Mouse (Mus musculus) lung, postnatal 0 days (tissue): ENCODE results near the gene Rad51. TPM values are rescaled to one million over a fixed set of nuclear protein-coding genes. Genes with fewer than 3 reads are reported as not detected.
A peak's percentile ranks its signal among the peaks of the same experiment; 100 is the strongest.

ENCODE experiments used
- ATAC-seq: fragments of 200-750 bp; cut with Nextera tagmentation; 2 replicates; pipeline ENCODE4 v1.8.0; 2017; ENCODE audit warnings: moderate library complexity
- DNase-seq: peaks from one replicate; pipeline ENCODE4 v3.0.0-alpha.2; 2016; ENCODE audit warnings: low spot score
- H3K27ac ChIP-seq: fragments of 300-500 bp; sonication (generic); 2 replicates; pipeline ENCODE4 v1.5.1; 2014; ENCODE audit warnings: antibody characterized with exemption, mild to moderate bottlenecking, low read length, mixed read lengths
- H3K27me3 ChIP-seq: fragments of 300-500 bp; sonication (generic); replicated peaks from 2 replicates; pipeline ENCODE4 v1.6.1; 2014; ENCODE audit warnings: low read length, mixed read lengths; ENCODE audit not compliant: insufficient read depth
- H3K36me3 ChIP-seq: fragments of 300-500 bp; sonication (generic); 2 replicates; pipeline ENCODE4 v1.6.1; 2014; ENCODE audit warnings: low read length, mixed read lengths; ENCODE audit not compliant: insufficient read depth
- H3K4me1 ChIP-seq: fragments of 300-500 bp; sonication (generic); 2 replicates; pipeline ENCODE4 v1.6.1; 2014; ENCODE audit warnings: antibody characterized with exemption, low read depth, low read length, mixed read lengths; ENCODE audit not compliant: insufficient read depth
- H3K4me2 ChIP-seq: fragments of 300-500 bp; sonication (generic); replicated peaks from 2 replicates; pipeline ENCODE4 v1.6.1; 2014; ENCODE audit warnings: low read depth, mild to moderate bottlenecking, low read length, moderate library complexity, mixed read lengths
- H3K4me3 ChIP-seq: fragments of 300-500 bp; sonication (generic); 2 replicates; pipeline ENCODE4 v1.5.1; 2014; ENCODE audit warnings: low read depth, low read length
- H3K9ac ChIP-seq: fragments of 300-500 bp; sonication (generic); replicated peaks from 2 replicates; pipeline ENCODE4 v1.6.1; 2014; ENCODE audit warnings: low read depth, mild to moderate bottlenecking
- H3K9me3 ChIP-seq: fragments of 300-500 bp; sonication (generic); 2 replicates; pipeline ENCODE4 v1.6.1; 2016; ENCODE audit warnings: low read length, mixed read lengths
- CTCF ChIP-seq: IDR thresholded peaks from 2 replicates; pipeline ENCODE4 v1.5.1; 2016; ENCODE audit warnings: antibody characterized with exemption, mild to moderate bottlenecking
- EP300 ChIP-seq: IDR thresholded peaks from 2 replicates; pipeline ENCODE4 v1.6.1; 2016; ENCODE audit warnings: antibody characterized with exemption, mild to moderate bottlenecking, control low read depth
- WGBS: fragments of 180-500 bp; shearing (Covaris S2); extraction: QIAGEN DNeasy Blood & Tissue Kit; methylation state at CpG from one replicate; pipeline ENCODE4 v1.1.7; 2014; 5-methylcytosine and 5-hydroxymethylcytosine counted together
- polyA plus RNA-seq: library from polyadenylated mRNA; unstranded; fragments of >200 nt; fragmentation: Nextera tagmentation; extraction: Ambion mirVana; gene quantifications from 2 replicates; pipeline ENCODE4 v1.2.1, GENCODE M21; 2015

The Rad51 gene
- polyA plus RNA-seq, 1 experiment from 2014 or later, result 4.2 TPM

DNA sequence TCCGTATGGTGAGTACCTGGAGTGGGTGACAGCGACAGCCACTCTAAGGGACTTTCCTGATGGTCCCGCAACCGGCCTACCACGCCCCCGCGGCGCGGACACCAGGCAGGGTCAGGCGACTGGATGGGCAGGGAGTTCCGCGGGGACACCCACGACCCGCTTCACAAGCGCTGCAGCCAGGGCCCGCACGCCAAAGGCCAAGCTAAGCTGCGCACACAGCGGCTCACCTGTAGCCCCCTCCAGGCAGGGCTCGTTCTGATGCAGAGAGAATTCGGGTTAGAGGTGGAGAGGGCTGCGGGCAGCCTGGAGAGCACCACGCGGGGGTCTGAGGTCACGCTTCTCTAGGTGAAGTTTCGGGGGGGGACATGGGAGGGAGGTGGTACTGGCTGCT lies 55.3 kb downstream of the Rad51 start:
- peak overlapping the region; percentile 84 for H3K4me2 ChIP-seq
- WGBS, result 2% methylated on average over 25 of the region's 26 CpGs
- 0 out of 2 replicates have a peak, but pooled peaks cover 5% of the 10 kb centered on the region for H3K27me3 ChIP-seq
- peaks cover 11% of the 10 kb centered on the region; the same call in 1 of the 2 replicates for H3K4me1 ChIP-seq
- no peaks in the 10 kb centered on the region for H3K9me3 ChIP-seq
- peak overlapping the region; percentile 36 for H3K9ac ChIP-seq
- TF ChIP-seq EP300 (no peak), CTCF (no peak)
- H3K36me3 ChIP-seq, result no peaks in the 10 kb centered on the region
- peak overlapping the region; percentile 46 for H3K4me3 ChIP-seq
- no peak overlapping the region for H3K27ac ChIP-seq
- ATAC-seq, result no peak; the same call in 1 of the 2 replicates
- no peak for DNase-seq

DNA sequence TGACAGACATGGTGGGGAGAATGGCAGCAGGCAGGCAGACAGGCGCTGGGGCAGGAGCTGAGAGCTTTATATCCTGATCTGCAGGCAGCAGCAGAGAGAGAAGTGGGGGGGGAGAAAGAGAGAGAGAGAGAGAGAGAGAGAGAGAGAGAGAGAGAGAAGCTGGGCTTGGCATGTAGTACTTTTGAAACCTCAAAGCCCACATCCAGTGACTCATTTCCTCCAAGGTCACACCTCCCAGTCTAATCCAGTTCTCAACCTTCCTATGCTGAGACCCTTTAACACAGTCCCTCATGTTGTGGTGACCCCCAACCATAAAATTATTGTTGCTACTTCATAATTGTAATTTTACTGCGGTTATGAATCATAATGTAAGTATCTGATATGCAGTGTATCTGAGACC lies 57.7 kb downstream of the Rad51 start:
- Histone ChIP-seq H3K9me3 (no peaks in the 10 kb centered on the region), H3K36me3 (no peaks in the 10 kb centered on the region), H3K27ac (no peak overlapping the region), H3K4me3 (no peak overlapping the region), H3K4me2 (no peak overlapping the region), H3K9ac (no peak overlapping the region), H3K27me3 (0 out of 2 replicates have a peak, but pooled peaks cover 5% of the 10 kb centered on the region), H3K4me1 (peaks cover 11% of the 10 kb centered on the region; the same call in 1 of the 2 replicates)
- DNase-seq, result no peak
- no peak for ATAC-seq
- 87% methylated on average over 2 of the region's 2 CpGs for WGBS
- TF ChIP-seq CTCF (no peak), EP300 (no peak)

DNA sequence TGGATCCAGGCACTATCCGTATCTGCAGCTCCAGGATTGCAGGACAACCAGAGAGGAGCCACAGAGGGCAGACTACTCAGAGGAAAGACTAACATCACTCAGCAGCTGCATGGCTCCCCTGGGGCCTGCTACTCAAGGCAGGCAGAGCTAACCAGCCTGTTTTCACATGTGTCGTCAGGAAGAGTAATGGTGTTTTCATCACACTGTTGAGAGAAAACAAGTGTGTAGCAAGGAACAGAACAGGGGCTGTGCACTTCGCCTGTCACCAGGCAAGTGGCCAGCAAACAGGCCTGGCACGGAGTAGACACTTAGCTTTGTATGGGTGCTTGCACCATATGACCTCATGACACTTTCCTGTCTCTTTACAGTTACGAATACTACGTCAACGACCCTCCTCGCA lies 59.0 kb downstream of the Rad51 start:
- 0 out of 2 replicates have a peak, but pooled peaks cover 5% of the 10 kb centered on the region for H3K27me3 ChIP-seq
- H3K36me3 ChIP-seq, result no peaks in the 10 kb centered on the region
- ATAC-seq (peak; percentile 6; the same call in 1 of the 2 replicates), DNase-seq (peak; percentile 49)
- no peaks in the 10 kb centered on the region for H3K9me3 ChIP-seq
- TF ChIP-seq CTCF, result no peak
- no peak for TF ChIP-seq EP300
- H3K4me2 ChIP-seq, result no peak overlapping the region
- no peak overlapping the region for H3K4me3 ChIP-seq
- H3K4me1 ChIP-seq, result peaks cover 11% of the 10 kb centered on the region; the same call in 1 of the 2 replicates
- H3K9ac ChIP-seq, result no peak overlapping the region
- 51% methylated on average over 8 of the region's 8 CpGs for WGBS
- H3K27ac ChIP-seq, result no peak overlapping the region

DNA sequence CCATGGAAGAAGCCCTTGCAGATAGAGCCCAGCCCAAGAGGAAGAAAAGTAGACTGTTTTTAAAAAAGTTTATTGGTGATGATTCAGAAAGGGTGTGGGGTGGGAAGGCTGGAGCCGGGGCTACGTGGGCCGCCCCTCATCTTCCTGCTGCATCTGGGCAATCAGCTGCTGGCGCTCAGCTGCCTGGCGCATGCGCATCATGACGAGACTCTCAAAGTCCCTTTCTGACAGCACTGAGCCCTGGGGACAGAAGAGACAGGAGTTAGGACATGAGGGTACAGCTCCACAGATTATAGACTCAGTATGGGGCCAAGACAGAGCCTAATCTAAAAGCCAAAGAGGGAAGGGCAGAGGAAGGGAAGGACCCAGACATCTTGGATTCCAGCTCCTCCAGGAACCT lies 59.9 kb downstream of the Rad51 start:
- no peak for TF ChIP-seq EP300
- TF ChIP-seq CTCF, result no peak
- peaks cover 4% of the 10 kb centered on the region; the same call in 1 of the 2 replicates for H3K4me1 ChIP-seq
- DNase-seq (no peak), ATAC-seq (no peak)
- 89% methylated on average over 7 of the region's 7 CpGs for WGBS
- H3K9ac ChIP-seq, result no peak overlapping the region
- H3K36me3 ChIP-seq, result no peaks in the 10 kb centered on the region
- no peak overlapping the region for H3K4me3 ChIP-seq
- no peaks in the 10 kb centered on the region for H3K9me3 ChIP-seq
- H3K4me2 ChIP-seq, result no peak overlapping the region
- 0 out of 2 replicates have a peak, but pooled peaks cover 5% of the 10 kb centered on the region for H3K27me3 ChIP-seq
- no peak overlapping the region for H3K27ac ChIP-seq

DNA sequence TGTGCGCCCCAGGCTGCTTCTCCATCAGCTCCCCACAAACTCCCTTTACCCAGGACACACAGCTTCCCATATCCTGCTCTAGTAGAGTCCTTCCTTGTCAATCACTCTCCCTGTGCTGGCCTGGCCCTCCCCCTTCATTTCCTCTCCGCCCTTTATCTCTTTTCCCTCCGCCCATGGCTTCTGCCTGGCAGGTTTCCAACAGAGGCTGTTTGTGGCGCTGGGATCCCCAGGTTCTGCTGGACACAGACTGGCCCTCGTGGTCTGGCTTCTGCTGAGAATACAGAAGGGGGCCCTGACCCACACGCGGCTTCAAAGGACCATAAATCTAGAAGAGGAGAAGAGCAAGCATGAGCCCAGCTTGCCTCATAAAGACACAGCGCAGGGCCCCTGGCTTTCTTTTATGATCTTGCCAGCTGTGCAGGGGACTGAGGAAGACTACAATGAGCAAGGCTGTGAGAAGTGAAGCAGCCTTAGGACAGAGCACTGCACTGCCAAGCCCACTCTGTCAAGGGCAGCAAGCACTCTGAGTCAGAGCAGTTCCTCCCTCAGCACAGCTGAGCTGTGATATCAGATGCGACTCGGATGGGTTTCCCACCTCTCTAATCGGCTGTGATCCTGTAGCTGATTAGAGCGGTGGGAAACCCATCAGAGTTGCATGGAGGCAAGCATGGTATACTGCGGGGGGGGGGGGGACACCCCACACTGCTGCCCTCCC lies 60.4 kb downstream of the Rad51 start:
- Histone ChIP-seq H3K9me3 (no peaks in the 10 kb centered on the region), H3K36me3 (no peaks in the 10 kb centered on the region), H3K4me3 (no peak overlapping the region), H3K27me3 (0 out of 2 replicates have a peak, but pooled peaks cover 1% of the 10 kb centered on the region), H3K27ac (no peak overlapping the region), H3K4me1 (peaks cover under 1% of the 10 kb centered on the region; the same call in 1 of the 2 replicates), H3K4me2 (peak overlapping the region; percentile 25; the same call in 1 of the 2 replicates), H3K9ac (no peak overlapping the region)
- 18% methylated on average over 13 of the region's 13 CpGs for WGBS
- TF ChIP-seq EP300 (no peak), CTCF (no peak)
- ATAC-seq (peak; percentile 71), DNase-seq (peak; percentile 76)

DNA sequence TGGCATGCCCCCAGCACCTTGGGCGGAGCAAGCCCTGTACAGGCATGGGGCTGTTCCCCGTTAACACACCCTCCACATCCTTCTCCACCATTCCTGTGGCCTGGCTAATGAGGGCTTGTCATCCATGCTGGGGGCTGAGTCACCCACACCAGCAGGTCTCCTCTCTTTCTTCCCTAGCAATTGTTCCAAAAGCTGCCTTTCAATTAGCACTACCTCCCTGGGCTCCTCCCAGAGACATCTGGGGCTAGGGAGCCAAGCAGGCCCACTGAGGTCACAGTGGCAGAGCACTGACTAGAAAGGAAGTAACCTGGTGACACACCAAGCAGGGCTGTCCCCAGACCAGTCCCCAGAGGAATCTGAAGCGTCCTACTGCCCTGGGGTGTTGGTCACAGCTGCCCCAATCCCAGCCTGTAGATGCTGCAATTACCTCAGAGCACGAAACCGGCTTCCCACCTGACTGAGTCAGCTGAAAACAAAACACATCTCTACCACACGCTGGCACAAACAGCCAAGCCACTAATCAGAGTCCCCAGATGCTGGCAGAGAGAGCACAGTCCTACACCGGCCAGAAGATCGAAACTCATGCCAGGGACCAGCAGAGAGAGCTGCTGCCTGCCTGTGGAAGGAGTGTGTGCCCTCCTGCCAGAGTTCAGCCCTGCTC lies 61.5 kb downstream of the Rad51 start, which contains the start of gene Gm14137:
Gene Gm14137, plus strand, starts transcription at position 519 of the 661 bp plus-strand sequence.
- H3K4me1 ChIP-seq, result no peaks in the 10 kb centered on the region
- no peak within 1 kb of the TSS for H3K4me2 ChIP-seq
- H3K36me3 ChIP-seq, result no peaks in the 10 kb centered on the region
- TF ChIP-seq CTCF (no peak), EP300 (no peak)
- no peak for DNase-seq
- 65% methylated on average over 8 of the region's 8 CpGs for WGBS
- no peak for ATAC-seq
- H3K9me3 ChIP-seq, result no peaks in the 10 kb centered on the region
- H3K9ac ChIP-seq, result no peak within 1 kb of the TSS
- H3K27ac ChIP-seq, result no peak within 1 kb of the TSS
- H3K4me3 ChIP-seq, result no peak within 1 kb of the TSS
- H3K27me3 ChIP-seq, result no peaks in the 10 kb centered on the region
